Mouse (Mus musculus) ovary, postnatal 10 days (tissue): ENCODE measurements around the gene Xylt1.

Experiments
- DNase-seq: peaks from one replicate; pipeline ENCODE4 v3.0.0; 2022; ENCODE audit warnings: low spot score

Gene Xylt1

DNA sequence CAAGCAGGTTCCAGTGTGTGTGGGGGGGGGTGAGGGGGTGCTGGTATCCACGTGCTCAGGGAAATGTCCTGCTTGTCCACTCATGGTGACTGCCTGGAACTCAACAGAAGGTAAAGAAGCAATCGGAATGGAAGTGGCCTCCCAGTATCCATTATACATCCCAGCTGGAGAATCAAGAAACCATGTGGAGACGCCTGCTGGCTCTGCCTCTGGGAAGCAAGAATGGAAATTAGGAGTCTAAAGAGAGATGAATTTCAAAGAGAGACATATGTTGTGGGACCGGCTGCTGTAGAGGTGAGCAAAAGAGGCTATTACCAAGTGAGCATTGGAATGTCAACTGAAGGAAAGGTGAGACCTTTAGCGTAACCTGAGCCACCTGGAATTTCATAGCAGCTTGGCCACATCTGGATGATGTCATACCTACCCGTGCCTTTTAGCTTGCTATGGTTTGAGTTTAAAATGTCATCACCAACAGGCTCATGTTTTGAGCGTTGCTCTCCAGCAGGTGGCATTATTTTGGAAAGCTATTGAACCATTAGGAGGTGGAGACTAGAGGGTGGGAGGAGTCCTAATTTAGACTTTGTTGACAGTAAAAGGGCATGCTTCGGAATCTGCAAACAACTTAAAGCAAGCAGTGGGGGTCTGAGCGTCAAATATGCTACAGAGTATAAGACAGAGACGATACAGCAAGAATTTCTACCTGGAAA lies 329.3 kb downstream of the Xylt1 start:
- DNase-seq = no peak

DNA sequence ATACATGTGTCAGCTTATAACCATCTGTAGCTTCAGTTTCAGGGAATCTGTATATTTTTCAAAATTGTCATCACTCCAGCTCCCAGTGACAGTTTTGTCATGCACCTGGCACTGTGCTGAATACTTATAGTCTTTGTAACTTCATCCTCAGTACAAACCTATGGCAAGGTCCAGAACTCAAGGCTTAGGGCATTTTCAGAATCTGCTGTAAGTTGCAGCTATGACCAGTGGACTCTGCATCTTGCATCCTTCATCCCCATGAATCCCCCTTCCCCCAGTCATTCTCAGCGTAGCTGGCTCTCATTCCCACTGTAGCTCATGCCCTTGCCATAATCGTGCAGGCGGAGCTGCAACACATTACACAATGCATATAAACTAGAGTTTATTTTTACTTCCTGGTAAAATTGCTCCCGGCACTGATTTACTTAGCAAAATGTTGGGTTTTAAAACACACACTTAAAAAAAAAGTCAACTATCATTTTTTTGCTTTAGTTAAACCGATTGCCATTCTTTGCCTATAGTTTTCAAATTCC lies 336.2 kb downstream of the Xylt1 start:
- DNase-seq = no peak

DNA sequence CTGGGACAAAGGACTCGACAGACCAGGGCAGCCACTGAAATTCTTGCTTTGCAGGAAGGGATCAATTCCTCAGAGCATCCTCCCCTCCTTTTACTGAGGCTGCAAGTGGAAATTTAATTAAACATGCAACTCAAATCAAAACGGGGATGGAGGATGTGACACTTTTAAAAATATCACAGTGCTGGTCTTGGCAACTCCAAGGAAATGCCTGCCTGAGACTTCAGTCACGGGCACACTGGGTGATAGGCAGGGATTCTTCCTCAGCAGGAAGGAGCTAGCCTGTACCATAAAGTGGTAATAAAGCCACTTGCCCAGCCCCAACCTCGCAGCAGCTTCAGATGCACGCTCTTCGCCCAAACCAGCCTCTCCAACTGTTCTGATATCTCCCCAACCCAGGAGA lies 339.6 kb downstream of the Xylt1 start:
- no peak for DNase-seq
